Mouse (Mus musculus): ENCODE measurements around the gene Gabpb1. TPM values are rescaled to one million over a fixed set of nuclear protein-coding genes. Genes with fewer than 3 reads are reported as not detected.

Gene Gabpb1
- polyA plus RNA-seq, 1 experiment from 2014 or later, result 78.0 TPM

DNA sequence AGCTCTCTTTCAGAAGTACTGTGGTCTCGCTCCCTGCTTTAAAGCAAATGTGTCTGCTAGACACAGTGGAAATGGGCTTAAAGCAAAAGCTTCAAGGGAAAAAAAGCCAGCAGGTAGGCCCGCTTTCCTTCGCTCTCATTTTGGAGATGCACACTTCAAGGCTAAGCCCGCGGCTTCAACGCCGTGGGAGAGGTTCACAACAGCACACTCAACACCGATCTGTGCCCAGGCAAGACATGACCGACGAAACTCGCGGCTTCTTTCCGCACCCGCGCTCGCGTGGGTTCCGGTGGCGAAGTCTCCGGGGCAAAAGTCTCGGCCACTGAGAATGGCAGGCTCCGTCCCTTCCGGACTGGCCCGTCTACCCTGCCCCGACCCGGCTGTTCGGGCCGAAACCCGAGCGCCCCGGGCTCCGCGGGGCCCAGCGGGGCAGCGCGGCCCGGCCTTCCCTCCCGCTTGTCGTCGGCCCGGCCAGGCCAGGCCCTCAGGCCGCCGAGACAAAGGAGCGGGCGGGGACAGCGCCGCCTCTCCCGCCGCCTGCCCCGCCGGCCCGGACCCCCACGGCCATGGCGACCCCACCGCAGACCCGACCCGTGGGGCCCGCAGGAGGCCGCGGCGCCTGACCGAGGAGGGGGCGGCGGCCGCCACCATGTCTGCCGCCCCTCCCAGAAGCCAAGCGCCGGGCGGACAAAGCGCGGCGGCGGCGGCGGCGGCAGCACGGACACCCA lies 1.5 kb downstream of the Gabpb1 start:
- Histone ChIP-seq H3K36me3 (peaks cover 15% of the 10 kb centered on the region), H3K4me3 (peak overlapping the region; percentile 100), H3K9ac (replicated peaks) (peak overlapping the region; percentile 99), H3K27ac (replicated peaks) (peak overlapping the region; percentile 100), H3K9me3 (no peaks in the 10 kb centered on the region), H3K4me1 (peaks cover 30% of the 10 kb centered on the region), H3K27me3 (no peaks in the 10 kb centered on the region), H3K4me2 (replicated peaks) (peak overlapping the region; percentile 72)
- peak; percentile 81 for ATAC-seq (ENCODE audit: low FRiP score, low read depth)
- under 1% methylated on average over 63 of the region's 77 CpGs for WGBS

DNA sequence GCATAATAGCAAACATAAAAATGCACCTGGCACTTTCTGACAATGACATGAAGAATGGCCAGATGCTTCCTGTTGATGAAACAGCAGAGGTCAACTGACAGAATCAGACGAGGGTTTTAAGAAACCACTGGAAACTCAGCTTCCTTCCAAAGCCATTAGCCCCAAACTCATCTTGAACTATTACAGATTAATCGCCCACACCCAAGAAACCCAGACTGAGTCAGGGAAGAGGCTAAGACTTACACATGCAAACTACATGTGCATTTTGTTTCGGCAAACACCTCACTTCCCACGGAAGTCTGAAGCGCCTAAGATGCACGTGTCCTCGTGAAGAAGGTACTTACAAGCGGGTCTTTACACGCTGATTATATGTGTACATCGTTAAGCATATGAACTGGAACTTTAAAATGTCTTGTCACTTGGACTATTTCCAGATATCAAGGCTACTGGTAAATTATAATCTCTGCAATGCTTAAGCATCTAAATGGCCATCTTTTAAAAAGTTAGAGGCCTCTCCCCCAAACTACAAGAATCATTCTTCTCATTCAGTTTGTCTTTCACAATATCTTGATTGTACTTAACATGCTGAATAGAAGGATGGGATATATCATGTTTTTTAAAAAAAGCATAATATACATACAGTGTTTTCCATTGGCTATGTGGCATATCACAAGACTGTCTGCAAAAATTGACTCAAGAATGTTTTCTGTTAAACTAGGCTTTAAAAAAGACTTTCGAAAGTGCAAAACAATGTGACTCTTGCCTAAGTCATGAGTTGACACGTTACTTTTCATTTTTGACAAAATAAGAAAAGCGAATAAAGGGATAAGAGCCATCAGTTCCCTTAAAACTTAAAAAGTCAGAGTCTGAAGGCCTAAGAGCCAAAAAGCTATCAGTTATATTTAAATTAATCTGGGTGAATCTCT lies 2.6 kb downstream of the Gabpb1 start:
- Histone ChIP-seq H3K9ac (replicated peaks) (peak overlapping the region; percentile 99), H3K27ac (replicated peaks) (no peak overlapping the region; the same call in 1 of the 2 replicates), H3K4me2 (replicated peaks) (peak overlapping the region; percentile 72), H3K4me1 (peaks cover 30% of the 10 kb centered on the region), H3K27me3 (no peaks in the 10 kb centered on the region), H3K36me3 (0 out of 2 replicates have a peak, but pooled peaks cover 9% of the 10 kb centered on the region), H3K9me3 (no peaks in the 10 kb centered on the region), H3K4me3 (peak overlapping the region; percentile 100)
- WGBS, result 73% methylated on average over 13 of the region's 13 CpGs
- no peak for ATAC-seq (ENCODE audit: low FRiP score, low read depth)

DNA sequence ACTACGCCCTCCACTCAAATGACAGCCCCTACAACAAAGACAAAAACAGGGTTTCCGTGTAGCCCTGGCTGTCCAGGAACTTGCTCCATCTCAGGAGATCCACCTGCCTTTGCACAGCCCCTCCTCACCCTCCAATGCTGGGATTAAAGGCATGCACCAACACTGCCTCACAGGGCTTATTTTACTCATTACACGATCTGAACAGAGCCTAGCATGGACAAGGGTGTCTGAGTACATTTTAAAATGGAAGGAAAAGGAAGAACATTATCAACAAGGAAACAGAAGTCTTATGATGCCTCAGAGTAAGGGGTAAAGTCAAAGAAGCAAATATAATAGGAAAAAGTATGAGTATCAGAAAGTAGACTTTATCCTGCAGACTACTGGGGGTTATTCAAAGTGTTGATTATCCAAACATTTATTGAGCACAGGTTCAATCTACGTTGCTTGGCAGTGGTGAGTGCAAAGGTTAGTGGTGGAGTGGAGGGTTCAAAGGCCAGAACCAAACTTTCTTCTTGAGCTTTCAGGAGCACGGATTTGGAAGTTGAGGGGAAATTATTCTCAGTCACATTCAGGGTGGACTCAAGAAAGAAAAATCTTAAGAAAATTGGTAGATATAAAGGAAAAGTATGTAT lies 7.4 kb downstream of the Gabpb1 start:
- Histone ChIP-seq H3K4me1 (peaks cover 21% of the 10 kb centered on the region), H3K9ac (replicated peaks) (no peak overlapping the region), H3K4me3 (no peak overlapping the region), H3K9me3 (no peaks in the 10 kb centered on the region), H3K27ac (replicated peaks) (no peak overlapping the region), H3K36me3 (no peaks in the 10 kb centered on the region), H3K4me2 (replicated peaks) (no peak overlapping the region), H3K27me3 (no peaks in the 10 kb centered on the region)
- WGBS, result 87% methylated on average over 5 of the region's 5 CpGs
- no peak for ATAC-seq (ENCODE audit: low FRiP score, low read depth)

DNA sequence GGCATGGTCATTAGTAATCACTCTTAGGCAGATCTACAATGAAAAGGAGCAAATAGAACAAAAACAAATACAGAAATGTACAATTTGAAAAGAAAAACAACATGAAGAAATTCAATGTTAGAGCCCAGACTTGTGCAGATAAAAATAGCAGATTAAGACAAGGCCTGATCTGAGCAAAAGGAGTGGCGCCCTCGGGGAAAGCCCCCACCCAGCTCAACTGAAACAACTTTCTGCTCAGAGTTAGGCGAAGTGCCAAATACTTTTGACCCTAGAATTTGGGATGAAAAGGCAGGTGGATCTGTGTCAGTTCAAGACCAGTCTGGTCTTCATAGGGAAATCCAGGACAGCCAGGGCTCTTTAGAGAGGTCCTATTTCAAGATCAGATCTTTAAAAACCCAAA lies 10.2 kb downstream of the Gabpb1 start:
- 90% methylated on average over 3 of the region's 3 CpGs for WGBS
- H3K27me3 ChIP-seq, result no peaks in the 10 kb centered on the region
- no peak overlapping the region for H3K9ac ChIP-seq (replicated peaks)

DNA sequence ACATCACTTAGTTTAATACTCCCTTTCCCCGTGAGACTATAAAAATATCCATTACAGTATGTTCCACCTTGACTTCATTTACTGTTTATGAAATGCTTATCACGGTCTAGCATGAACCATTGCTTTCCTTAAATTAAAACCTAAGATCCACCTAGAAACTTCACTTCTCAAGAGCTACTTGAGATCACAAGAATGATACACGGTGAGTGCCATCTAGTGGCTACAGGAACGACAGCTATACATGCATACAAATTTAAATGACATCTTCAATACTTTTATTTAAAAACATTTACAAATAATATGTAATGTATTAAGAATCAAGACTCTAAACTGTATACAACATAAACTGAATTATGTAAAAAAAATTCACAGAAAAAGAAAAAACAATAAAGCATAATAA lies 12.7 kb downstream of the Gabpb1 start:
- Histone ChIP-seq H3K4me3 (no peak overlapping the region), H3K4me1 (no peaks in the 10 kb centered on the region), H3K4me2 (replicated peaks) (no peak overlapping the region), H3K9me3 (no peaks in the 10 kb centered on the region), H3K36me3 (no peaks in the 10 kb centered on the region), H3K9ac (replicated peaks) (no peak overlapping the region), H3K27ac (replicated peaks) (no peak overlapping the region), H3K27me3 (no peaks in the 10 kb centered on the region)
- WGBS, result 72% methylated on average over 4 of the region's 4 CpGs
- no peak for ATAC-seq (ENCODE audit: low FRiP score, low read depth)

More for the DNA sequence above, 10.2 kb downstream of the Gabpb1 start:
- Histone ChIP-seq H3K4me2 (replicated peaks) (no peak overlapping the region), H3K36me3 (no peaks in the 10 kb centered on the region), H3K9me3 (no peaks in the 10 kb centered on the region), H3K4me3 (no peak overlapping the region), H3K27ac (replicated peaks) (no peak overlapping the region), H3K4me1 (no peaks in the 10 kb centered on the region)
- no peak for ATAC-seq (ENCODE audit: low FRiP score, low read depth)

DNA sequence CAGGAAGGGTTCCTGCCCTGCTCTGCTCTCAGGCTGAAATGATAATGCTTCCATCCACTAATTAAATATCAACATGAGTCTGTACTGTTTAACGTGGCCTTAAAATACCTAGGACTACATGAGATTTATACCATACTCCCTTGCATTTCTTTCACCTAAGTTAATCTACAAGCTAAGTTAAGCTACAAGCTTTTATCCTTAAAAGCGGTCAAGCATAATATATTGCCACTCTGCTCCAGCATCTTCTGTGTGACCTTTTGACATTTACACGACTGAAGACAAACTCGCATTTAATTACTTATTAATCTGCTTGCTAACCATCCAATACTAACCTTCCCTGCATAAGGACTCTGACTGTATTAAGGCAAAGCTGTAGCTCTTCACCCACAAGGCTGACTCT lies 23.2 kb downstream of the Gabpb1 start:
- no peak for ATAC-seq (ENCODE audit: low FRiP score, low read depth)
- peaks cover 44% of the 10 kb centered on the region for H3K36me3 ChIP-seq
- no peaks in the 10 kb centered on the region for H3K9me3 ChIP-seq
- H3K4me1 ChIP-seq, result no peaks in the 10 kb centered on the region
- H3K9ac ChIP-seq (replicated peaks), result no peak overlapping the region
- no peak overlapping the region for H3K4me2 ChIP-seq (replicated peaks)
- H3K27ac ChIP-seq (replicated peaks), result no peak overlapping the region
- WGBS, result 88% methylated on average over 4 of the region's 4 CpGs
- H3K4me3 ChIP-seq, result no peak overlapping the region
- no peaks in the 10 kb centered on the region for H3K27me3 ChIP-seq

DNA sequence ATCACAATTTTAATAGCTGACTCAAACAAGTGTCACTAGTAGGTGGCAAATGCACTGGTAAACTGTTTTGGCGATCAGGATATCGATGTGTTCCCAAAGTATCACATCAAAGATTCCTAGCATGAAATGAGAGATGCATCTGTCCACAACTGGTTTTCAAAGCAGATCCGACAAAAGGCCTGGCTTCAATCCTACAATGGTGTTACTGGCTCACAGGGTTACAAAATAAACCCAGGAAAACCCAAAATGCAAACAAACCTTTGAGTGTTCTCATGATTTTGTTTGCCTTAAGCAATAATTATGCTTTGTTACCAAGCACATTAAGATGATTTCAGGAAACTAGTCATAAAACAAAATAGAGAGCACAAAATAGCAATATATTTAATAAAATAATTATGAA lies 28.4 kb downstream of the Gabpb1 start:
- H3K27ac ChIP-seq (replicated peaks), result no peak overlapping the region
- H3K36me3 ChIP-seq, result peaks cover 71% of the 10 kb centered on the region

DNA sequence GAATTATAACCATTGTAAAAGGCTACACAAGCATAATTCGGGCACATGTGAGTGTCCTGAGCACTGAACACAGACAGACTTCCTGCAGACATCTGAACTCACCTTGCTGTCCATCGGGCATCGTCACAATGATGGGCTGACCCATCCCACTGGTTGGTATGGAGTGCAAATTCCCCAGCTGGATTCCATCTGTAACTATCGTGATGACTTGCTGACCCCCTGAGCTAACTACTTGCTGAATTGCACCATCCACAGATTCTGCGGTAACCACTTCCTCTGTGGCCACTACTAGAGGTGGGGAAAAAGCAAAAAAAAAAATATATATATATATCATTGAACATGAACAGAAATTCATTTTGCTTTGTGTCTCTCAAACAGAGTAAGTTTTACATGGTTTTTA lies 29.7 kb downstream of the Gabpb1 start:
- Histone ChIP-seq H3K4me1 (no peaks in the 10 kb centered on the region), H3K27me3 (no peaks in the 10 kb centered on the region), H3K9ac (replicated peaks) (no peak overlapping the region), H3K36me3 (peaks cover 73% of the 10 kb centered on the region), H3K4me3 (no peak overlapping the region), H3K27ac (replicated peaks) (no peak overlapping the region), H3K4me2 (replicated peaks) (no peak overlapping the region), H3K9me3 (no peaks in the 10 kb centered on the region)
- ATAC-seq (ENCODE audit: low FRiP score, low read depth), result no peak
- WGBS, result 94% methylated on average over 5 of the region's 5 CpGs

More for the DNA sequence above, 28.4 kb downstream of the Gabpb1 start:
- 98% methylated on average over 3 of the region's 3 CpGs for WGBS
- Histone ChIP-seq H3K4me2 (replicated peaks) (no peak overlapping the region), H3K9me3 (no peaks in the 10 kb centered on the region), H3K4me1 (no peaks in the 10 kb centered on the region), H3K27me3 (no peaks in the 10 kb centered on the region), H3K4me3 (no peak overlapping the region), H3K9ac (replicated peaks) (no peak overlapping the region)
- ATAC-seq (ENCODE audit: low FRiP score, low read depth), result no peak

DNA sequence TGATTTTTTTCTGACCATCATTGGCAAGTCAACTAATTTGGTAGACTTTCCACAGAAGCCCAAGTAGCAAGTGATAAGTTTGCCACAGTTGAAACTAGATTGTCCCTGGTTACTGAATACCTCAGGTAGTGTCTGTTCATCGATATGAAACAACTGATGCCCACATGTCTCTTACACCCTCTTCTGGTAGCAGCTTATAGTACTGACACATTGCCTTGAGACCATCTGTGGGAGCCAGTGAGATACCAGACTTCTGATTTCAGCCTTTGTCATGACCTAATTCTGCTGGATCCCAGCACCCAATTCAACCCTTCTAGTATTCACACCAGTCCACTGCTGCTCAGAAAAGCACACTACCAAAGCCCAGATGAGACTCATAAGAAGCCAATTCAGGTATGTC lies 31.4 kb downstream of the Gabpb1 start:
- WGBS, result 97% methylated on average over 1 of the region's 1 CpGs
- no peak overlapping the region for H3K9ac ChIP-seq (replicated peaks)
- H3K27ac ChIP-seq (replicated peaks), result no peak overlapping the region
- no peaks in the 10 kb centered on the region for H3K27me3 ChIP-seq
- ATAC-seq (ENCODE audit: low FRiP score, low read depth), result no peak
- H3K4me1 ChIP-seq, result no peaks in the 10 kb centered on the region
- H3K4me3 ChIP-seq, result no peak overlapping the region
- H3K4me2 ChIP-seq (replicated peaks), result no peak overlapping the region
- 0 out of 2 replicates have a peak, but pooled peaks cover 4% of the 10 kb centered on the region for H3K9me3 ChIP-seq
- peaks cover 76% of the 10 kb centered on the region for H3K36me3 ChIP-seq

DNA sequence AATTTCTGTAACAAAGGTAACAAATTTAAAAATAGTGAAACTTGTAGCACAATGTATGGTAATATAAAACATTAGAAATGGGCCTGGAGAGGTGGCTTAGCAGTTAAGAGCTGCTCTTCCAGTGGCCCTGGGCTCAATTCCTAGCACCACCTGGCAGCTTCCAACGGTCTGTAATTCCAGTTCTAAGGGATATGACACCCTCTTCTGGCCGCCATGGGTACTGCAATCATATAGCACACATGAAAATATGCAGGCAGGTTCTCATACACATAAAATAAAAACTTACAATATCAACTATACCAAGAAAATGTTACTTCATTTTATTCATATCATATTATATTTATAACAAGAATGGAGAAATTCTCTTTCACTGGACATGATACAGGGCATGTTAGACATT lies 35.8 kb downstream of the Gabpb1 start:
- Histone ChIP-seq H3K4me2 (replicated peaks) (no peak overlapping the region), H3K4me3 (no peak overlapping the region), H3K27me3 (no peaks in the 10 kb centered on the region), H3K4me1 (no peaks in the 10 kb centered on the region), H3K9ac (replicated peaks) (no peak overlapping the region), H3K36me3 (peaks cover 71% of the 10 kb centered on the region), H3K27ac (replicated peaks) (no peak overlapping the region), H3K9me3 (0 out of 2 replicates have a peak, but pooled peaks cover 4% of the 10 kb centered on the region)
- ATAC-seq (ENCODE audit: low FRiP score, low read depth), result no peak
- WGBS, result 85% methylated on average over 2 of the region's 2 CpGs

DNA sequence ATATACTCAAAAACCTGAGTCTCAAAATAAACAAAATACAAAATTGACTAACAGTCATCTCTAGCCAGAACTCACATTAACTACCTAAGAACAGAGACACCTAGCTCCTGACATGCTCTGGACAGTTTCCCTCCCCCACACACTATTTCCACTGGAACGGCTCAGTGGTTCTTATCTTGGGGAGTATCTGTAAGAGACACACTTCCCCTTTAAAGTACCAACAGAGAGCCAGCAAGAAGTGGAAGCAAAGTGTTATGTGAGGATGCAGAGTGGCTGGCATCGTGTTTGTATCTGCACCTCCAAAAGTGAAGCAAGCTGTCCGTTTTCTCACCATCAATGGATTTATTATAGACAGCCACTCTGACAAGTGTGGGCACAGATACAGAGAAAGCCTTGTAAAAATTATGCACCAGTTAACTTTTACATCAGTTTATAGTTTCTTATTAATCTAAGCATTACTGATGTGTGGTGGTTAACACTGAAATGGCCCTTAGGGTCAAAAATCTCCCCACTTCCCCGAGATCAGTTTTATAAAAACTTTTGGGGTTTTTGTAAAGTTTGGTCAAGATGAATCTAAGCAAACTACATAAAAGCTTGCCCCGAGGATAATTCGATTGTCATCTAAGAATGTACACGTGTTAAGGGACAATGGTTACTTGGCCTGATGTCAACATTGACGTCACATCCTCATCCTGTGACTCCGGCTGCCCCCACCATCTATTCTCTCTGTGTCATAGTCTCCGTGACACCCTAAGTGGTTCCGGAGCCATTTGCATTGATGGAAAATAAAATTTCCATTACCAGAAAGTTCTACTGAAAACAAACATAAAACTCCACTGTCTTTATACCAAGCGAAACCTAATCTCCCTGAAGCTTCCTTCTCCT lies 40.0 kb downstream of the Gabpb1 start:
- Histone ChIP-seq H3K9me3 (0 out of 2 replicates have a peak, but pooled peaks cover 4% of the 10 kb centered on the region), H3K36me3 (peaks cover 52% of the 10 kb centered on the region), H3K4me1 (no peaks in the 10 kb centered on the region), H3K27ac (replicated peaks) (no peak overlapping the region), H3K4me3 (no peak overlapping the region), H3K27me3 (no peaks in the 10 kb centered on the region), H3K9ac (replicated peaks) (no peak overlapping the region), H3K4me2 (replicated peaks) (no peak overlapping the region)
- ATAC-seq (ENCODE audit: low FRiP score, low read depth), result no peak
- 87% methylated on average over 12 of the region's 12 CpGs for WGBS
